Mouse (Mus musculus) ovary, postnatal 10 days (tissue): ENCODE measurements at regions not wholly inside any gene's neighbourhood (a gene's known extent, or its start where the extent isn't known, plus 50 kb on each side); places are given as distances from the start of the nearest gene placed in this dataset.

Experiments used
- DNase-seq: peaks from one replicate; pipeline ENCODE4 v3.0.0; 2022; ENCODE audit warnings: low spot score

DNA sequence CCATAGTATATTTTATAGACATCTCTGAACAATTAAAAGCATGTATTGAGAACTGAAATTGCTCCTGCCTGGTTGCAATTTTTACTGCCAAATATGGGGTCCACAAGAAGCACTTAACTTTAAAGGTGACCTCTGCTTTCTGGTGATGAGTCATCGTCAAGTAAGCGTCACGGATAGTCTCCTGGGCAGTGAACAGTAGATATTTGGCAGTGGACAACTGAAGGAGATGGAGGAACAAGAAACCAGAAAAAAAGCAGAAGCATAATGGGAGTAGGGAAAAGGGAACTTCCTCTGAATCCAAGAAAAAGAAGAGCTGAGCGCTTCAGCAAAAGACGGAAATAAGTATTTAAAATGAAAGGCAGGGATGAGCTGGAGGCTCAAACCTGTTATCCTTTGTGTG, 199.3 kb downstream of the Sox4 start:
- no peak for DNase-seq

- no peak for DNase-seq
Observed at GRCm38 (mm10) chr13:28750949-28751692, 202.4 kb downstream of the Sox4 start.

DNA sequence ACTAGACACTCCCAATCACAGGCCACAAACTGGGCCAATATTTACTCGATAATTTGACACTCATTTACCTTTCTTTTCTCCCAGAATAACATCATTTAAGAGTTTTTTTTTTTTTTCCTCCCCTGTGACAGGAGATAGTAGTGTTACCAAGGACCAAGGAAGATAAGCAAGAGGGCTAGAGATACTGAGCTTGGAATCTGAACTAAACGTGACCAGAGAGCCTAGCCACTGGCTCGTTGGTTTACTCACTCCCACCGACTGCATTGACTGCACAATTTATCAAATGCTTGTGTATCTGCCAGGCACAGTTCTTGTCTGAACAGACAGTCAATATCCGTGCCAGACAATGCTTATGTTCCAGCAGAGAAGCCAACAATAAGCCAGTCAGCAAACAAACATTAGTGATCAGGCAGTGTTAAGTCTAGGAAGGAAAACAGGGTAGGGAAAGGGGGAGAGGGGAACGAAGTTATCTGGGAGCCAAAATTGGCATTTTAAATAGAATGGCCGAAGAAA, 213.3 kb downstream of the Sox4 start:
- no peak for DNase-seq

DNA sequence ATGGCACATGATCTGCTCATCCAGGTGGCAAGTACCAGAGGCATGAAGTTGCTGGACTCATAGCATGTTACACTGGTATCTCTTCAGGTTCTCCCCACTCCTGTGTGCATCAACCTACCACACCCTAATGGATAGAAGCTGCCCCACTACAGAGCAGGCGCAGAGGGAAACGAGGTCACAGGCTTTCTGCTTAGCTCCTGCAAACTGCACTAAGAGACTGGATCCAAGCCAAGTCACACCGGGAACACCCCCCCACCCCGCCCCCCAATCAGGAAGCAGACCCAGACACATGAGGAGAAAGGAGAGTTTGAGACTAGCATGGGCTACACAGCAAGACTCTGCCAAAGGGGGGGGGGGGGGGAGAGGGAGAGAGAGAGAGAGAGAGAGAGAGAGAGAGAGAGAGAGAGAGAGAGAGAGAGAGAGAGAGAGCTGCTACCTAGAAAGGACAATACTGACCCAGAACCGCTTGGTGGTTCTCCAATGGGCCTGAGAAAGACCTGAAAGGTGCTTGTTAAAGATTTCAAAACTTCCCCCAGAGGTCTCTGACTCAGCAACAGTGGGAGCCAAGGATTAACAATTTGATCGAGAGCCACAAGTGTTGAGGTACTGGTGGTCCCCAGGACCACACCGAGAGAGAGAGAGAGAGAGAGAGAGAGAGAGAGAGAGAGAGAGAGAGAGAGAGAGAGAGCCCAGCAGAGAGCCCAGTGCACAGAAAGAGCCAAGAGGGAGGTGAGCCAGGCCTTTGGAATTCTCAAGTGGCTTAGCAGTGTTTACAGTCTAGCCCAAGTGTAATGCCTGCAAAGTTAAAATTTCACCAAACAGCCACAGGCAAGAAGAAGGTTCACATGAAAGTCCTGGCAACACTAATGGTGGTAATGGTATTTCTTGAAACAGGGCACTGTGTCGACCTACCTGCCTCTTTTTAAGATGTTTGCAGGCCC, 215.1 kb downstream of the Sox4 start:
- no peak for DNase-seq

GRCm38 (mm10) chr13:28732475-28732874, 221.0 kb downstream of the Sox4 start:
- no peak for DNase-seq

- no peak for DNase-seq
Observed at GRCm38 (mm10) chr13:28732036-28732435, 221.5 kb downstream of the Sox4 start.

DNA sequence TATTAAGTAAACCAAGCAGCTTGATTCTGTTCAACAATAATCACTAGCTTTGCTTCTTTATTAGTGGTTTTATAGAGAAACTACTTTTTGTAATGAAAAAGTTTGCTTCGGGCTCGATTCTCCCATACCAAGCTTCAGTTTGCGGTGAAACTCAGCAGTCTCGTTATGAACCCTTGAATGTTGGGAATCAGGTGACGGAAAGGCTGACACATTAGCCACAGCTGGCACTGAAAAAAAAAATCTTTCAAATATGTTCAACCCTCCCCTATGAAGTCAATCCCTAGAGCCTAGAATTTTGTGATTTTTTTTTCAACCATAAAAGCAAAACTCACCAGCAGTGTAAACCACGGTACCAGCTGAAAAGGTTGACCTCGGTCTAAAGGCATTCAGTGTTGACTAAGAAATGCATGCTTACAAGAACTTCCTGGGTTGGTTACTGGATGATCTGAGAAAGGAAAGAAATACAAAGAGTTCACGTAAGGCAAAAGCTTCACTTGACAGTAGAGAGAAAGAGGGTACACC, 223.4 kb downstream of the Sox4 start:
- DNase-seq, result no peak

GRCm38 (mm10) chr13:28728768-28729167, 224.7 kb downstream of the Sox4 start:
- no peak for DNase-seq

DNA sequence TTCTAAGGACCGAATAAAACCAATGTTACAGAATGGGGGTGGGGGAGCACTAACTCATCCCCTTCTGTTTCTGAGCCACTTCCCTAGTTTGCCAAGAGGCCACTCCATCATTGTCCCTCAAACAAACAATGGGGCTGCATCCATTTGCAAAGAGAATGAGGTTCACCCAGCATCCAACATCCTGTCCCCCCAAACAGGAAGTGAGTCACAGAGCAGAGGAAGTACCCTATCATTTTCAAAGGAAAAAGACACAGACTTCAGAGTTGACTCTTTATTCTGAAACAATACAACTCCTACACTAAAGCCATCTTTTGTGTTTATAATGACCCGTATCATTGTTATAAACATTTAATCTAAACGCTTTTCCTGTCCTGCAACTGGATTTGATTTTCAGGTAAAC, 229.2 kb downstream of the Sox4 start:
- DNase-seq, result no peak

DNA sequence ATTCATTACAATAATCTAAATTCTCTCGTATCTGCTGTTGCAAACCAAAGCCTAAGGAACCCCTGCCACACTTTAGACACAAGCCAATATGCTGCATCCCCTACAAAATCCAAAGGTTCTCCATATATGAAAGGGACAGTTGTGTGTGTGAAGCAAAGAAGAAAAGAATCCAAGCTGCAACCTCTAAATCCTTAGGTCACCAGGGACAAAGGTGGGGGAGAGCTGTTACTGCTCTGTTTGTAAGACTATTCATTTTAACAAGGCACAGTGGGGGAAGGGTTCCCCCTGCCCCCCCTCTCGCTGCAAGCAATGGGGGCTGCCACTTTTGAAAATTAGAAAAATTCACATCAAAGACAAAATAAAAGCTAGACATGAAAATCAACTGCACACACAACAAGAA, 231.4 kb downstream of the Sox4 start:
- no peak for DNase-seq

DNA sequence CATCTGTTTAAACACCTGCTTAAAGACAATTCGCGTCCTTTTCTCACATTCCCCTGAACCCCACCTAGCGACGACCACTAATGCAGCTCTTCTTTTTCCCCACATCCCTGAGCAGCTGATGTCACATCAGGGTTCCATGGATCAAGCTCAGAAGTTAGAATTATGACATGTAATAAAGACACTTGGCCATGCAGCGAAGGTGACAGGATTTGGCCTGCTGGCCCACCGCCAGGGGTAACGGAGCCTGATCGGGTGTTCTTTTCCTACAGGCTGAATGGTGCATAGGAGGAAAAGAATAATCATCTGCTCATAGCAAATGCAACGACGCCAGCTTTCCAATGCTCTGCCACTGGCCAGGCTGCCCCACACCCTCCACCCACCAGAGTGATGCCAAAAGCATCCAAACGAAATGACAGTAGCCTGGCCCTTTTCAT, 231.9 kb downstream of the Sox4 start:
- no peak for DNase-seq

DNA sequence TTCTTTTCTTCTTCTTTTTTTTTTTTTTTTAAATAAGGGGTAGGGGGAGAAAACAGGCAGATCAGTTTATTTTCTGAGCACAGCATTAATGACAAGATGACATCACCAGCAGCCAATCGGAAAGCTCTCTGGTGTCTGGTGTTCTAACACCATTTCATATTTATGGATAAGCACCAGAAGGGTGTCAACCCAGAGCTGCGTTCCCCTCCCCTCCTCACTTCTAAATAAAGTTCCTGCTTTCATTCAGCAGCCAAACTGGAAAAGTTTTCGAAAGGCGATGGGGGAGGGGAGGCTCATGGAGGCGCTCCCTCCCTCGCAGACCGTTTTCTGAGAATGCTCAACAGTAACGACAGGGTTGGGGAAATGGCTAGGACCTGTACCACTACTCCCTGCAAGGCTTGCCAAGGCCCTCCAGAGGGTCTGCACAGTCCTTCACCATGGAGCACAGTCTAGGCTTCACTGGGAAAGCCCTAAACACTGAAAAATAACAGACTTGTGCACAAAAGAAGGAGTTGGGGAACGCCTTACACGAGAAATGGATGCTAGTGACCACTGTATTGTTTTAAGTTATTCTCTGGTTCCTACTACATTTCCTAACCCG, 232.8 kb downstream of the Sox4 start:
- no peak for DNase-seq

DNA sequence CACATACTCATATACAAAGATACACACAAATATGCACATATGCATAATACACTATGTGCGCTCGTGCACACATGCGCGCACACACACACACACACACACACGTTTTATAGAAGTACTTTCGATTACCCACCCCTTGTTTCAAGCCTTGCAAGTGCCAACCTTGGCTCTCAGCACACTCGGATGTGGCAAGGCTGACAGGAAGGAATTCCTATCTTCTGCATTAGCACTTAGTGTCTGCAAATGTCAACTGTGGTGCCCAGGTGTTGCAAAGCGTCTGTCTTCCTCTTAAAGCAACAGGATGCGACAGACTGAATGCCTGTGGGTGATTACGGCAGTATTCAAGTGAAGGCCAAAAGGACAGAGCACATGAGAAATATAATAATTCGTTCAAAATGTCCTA, 233.3 kb downstream of the Sox4 start:
- no peak for DNase-seq

- DNase-seq, result no peak
Observed at GRCm38 (mm10) chr13:28718868-28719265, 234.6 kb downstream of the Sox4 start.

DNA sequence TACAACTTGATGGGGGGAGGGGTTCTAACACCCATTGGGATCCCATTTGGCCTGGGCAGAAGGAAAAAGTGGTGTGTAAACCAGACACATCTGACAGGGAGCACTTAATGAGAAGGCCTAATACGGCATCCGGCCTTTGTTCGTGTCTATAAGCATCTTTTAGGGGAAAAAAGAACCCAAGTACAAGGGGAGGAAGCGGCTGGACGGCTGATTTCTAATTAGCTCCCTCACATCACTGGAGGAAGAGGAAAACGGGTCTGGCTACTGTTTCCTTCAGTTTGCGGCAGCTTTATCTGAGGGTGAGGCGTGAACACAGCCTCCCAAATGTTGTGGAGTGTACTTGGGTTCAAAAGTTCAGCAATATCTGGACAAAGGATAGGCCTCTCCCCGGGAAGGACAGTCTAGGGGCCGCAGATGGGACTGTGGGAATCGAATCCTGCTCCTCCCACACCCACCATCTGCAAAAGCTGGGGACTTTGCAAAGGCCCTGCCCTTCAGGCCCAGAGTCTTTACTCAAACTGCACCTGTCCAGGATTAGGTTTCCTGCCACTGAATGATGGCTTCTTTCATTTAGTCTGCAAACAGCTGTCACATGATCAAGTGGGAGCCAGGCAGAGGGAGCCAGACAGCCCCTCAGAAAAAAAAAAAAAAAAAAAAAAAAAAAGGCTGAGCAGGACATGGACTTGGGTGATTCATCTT, 235.2 kb downstream of the Sox4 start:
- no peak for DNase-seq

- DNase-seq, result no peak
Observed at GRCm38 (mm10) chr13:28717404-28717803, 236.1 kb downstream of the Sox4 start.

DNA sequence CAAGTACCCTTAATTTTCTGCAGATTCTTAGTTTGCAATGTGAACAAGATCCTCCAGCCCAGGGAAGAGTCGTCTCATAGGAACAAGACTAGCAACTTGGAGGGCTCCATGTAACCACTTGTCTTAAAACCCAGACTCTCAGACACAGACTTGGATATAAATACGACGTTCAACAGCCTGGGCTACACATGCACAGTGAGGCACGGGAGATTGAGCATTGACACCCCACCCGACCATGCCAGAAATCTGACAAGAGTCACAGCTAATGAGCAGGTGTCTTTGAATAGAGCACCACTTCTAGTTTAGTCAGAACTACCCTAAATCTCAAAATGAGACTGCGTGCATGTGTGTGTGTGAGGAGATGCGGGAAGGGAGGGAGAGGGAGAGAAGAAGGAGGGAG, 243.5 kb downstream of the Sox4 start:
- no peak for DNase-seq

- DNase-seq, result no peak
Observed at GRCm38 (mm10) chr13:28701309-28701708, 252.2 kb downstream of the Sox4 start.

DNA sequence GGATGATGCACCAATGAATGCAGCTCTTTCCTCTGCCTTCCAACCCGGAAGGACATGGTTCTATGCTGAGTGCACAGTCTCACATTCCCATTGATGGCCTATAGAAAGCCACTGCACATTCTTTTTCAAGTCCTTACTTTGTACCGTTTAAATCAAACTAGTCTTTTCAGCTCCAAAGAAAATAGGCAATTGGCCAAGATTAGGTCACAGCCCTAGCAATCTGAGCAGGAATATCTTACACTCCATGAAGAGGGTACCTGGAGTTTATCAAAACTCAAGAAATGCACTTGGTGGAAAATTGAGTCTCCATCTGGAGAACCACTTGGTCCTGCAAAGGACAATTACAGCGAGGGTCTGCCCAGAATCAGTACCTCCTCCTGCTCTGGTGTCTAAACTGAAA, 253.4 kb downstream of the Sox4 start:
- no peak for DNase-seq

- DNase-seq, result no peak
Observed at GRCm38 (mm10) chr13:28699490-28700032, 254.0 kb downstream of the Sox4 start.
